Mouse (Mus musculus): ENCODE results near the gene Shisa8.

DNA sequence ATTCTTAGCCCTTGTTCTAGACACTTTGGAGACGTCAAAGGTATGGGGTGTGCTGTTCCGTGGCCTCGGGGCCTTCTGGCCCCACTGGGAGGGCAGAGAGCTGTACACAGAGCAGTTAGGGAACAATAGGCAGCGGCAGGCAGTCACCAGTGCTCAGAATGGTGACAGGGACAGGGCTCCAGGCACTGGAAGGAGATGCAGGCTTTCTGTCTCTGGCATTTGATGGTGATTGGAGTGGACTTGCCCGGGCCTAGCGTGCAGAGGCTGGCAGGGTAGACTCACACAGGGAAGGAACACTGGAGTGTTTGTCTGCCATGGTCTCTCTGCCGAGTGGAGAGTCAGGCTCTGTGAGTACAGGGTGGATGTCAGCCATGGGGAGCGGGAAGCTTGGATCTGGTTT lies 20.0 kb downstream of the Shisa8 start:
- TF ChIP-seq CTCF (IDR thresholded peaks at IDR 0.05; ENCODE audit: low read depth) = no peak
- TF ChIP-seq EP300 (IDR thresholded peaks at IDR 0.05; ENCODE audit: low read depth) = no peak

Data from heart, postnatal 0 days (tissue).